Mouse (Mus musculus) gastrocnemius, postnatal 14 days (tissue): ENCODE measurements around the gene Psat1. TPM values are rescaled to one million over a fixed set of nuclear protein-coding genes. Genes with fewer than 3 reads are reported as not detected.

Experiments used
- DNase-seq: peaks from one replicate; pipeline ENCODE4 v3.0.0; 2021; ENCODE audit warnings: mixed read lengths
- intact Hi-C: fragments of 180-260 bp; cut with DNase I; formaldehyde crosslinking; loops from one replicate; pipeline ENCODE4 v1.15.1; 2025; ENCODE audit warnings: low total_unique reads
- long read RNA-seq, 2 experiments: library from polyadenylated mRNA; stranded (forward); transcript quantifications; one replicate each; pipeline ENCODE4 v2.0.0; 2021
- total RNA-seq, 2 experiments: library from RNA; stranded (reverse); gene quantifications; 2 replicates each; pipeline ENCODE4 v1.2.3; 2021

The Psat1 gene
- total RNA-seq = 10 to 100 TPM in 1 of 2 experiments, 1 to 10 TPM in 1; 7.3 to 12.1 TPM
- long read RNA-seq, experiment 1, transcript Psat1-201 (9 exons, 2,617 nt) = major isoform, 11 of 13 reads
- long read RNA-seq, experiment 1, partial matches to known transcripts = 1 of 13 reads
- long read RNA-seq, experiment 1, other reads (novel, unspliced or antisense) = 1 of 13 reads
- long read RNA-seq, experiment 2, transcript Psat1-201 (9 exons, 2,617 nt) = major isoform, 13 of 13 reads
- long read RNA-seq, experiment 2, partial matches to known transcripts = 0 of 13 reads
- long read RNA-seq, experiment 2, other reads (novel, unspliced or antisense) = 0 of 13 reads

GRCm38 (mm10) chr19:15947237-15947636 lies at the start of gene Psat1:
Psat1 (minus strand) TSS chr19:15947337.
- intact Hi-C loops = no loop called here
- DNase-seq = no peak

GRCm38 (mm10) chr19:15990102-15990501 lies 43.0 kb upstream of the Psat1 start:
- intact Hi-C loops = no loop called here
- no peak for DNase-seq

- intact Hi-C loops = no loop called here
Observed at GRCm38 (mm10) chr19:15985172-15985713, 38.1 kb upstream of the Psat1 start.

GRCm38 (mm10) chr19:15984449-15985171 lies 37.5 kb upstream of the Psat1 start, which contains the start of gene Cep78:
Cep78 (minus strand) TSS chr19:15984989.
- intact Hi-C loops = no loop called here
- DNase-seq = peak; percentile 92

More at GRCm38 (mm10) chr19:15985172-15985713, 38.1 kb upstream of the Psat1 start:
- DNase-seq = no peak

- no peak for DNase-seq
- intact Hi-C loops = no loop called here
Observed at GRCm38 (mm10) chr19:15983739-15984344, 36.7 kb upstream of the Psat1 start.

GRCm38 (mm10) chr19:15982926-15983738 lies 36.0 kb upstream of the Psat1 start:
- intact Hi-C loops = no loop called here
- no peak for DNase-seq

- intact Hi-C loops = no loop called here
- DNase-seq = peak; percentile 14
Observed at GRCm38 (mm10) chr19:15981861-15982260, 34.7 kb upstream of the Psat1 start.

- intact Hi-C loops = no loop called here
- no peak for DNase-seq
Observed at GRCm38 (mm10) chr19:15973365-15973764, 26.2 kb upstream of the Psat1 start.

- intact Hi-C loops = loop anchor here (10.0 kb wide), 1 partner anchor 100 kb away; no protein-coding TSS in a partner anchor
- peak; percentile 18 for DNase-seq
Observed at GRCm38 (mm10) chr19:15965082-15965481, 17.9 kb upstream of the Psat1 start.

GRCm38 (mm10) chr19:15964533-15964932 lies 17.4 kb upstream of the Psat1 start:
- no peak for DNase-seq
- intact Hi-C loops = loop anchor here (10.0 kb wide), 1 partner anchor 100 kb away; no protein-coding TSS in a partner anchor

GRCm38 (mm10) chr19:15963011-15963695 lies 16.0 kb upstream of the Psat1 start:
- DNase-seq = no peak
- intact Hi-C loops = loop anchor here (10.0 kb wide), 1 partner anchor 98 kb away; no protein-coding TSS in a partner anchor

- intact Hi-C loops = loop anchor here (10.0 kb wide), 1 partner anchor 98 kb away; no protein-coding TSS in a partner anchor
- no peak for DNase-seq
Observed at GRCm38 (mm10) chr19:15962313-15962712, 15.2 kb upstream of the Psat1 start.

- intact Hi-C loops = no loop called here
- DNase-seq = no peak
Observed at GRCm38 (mm10) chr19:15950225-15950624, 3.1 kb upstream of the Psat1 start.

GRCm38 (mm10) chr19:15948867-15949266 lies 1.7 kb upstream of the Psat1 start:
- DNase-seq = no peak
- intact Hi-C loops = no loop called here

GRCm38 (mm10) chr19:15948426-15948825 lies 1.3 kb upstream of the Psat1 start:
- DNase-seq = no peak
- intact Hi-C loops = no loop called here

GRCm38 (mm10) chr19:15946663-15947062 lies 474 bp downstream of the Psat1 start:
- intact Hi-C loops = no loop called here
- no peak for DNase-seq

GRCm38 (mm10) chr19:15943117-15943423 lies 4.1 kb downstream of the Psat1 start:
- intact Hi-C loops = no loop called here
- no peak for DNase-seq

- intact Hi-C loops = no loop called here
Observed at GRCm38 (mm10) chr19:15942421-15943116, 4.6 kb downstream of the Psat1 start.

More at GRCm38 (mm10) chr19:15942421-15943116, 4.6 kb downstream of the Psat1 start:
- no peak for DNase-seq
